Mouse (Mus musculus) liver, embryonic 15.5 days (tissue): ENCODE data around the gene Primpol. TPM values are rescaled to one million over a fixed set of nuclear protein-coding genes. Genes with fewer than 3 reads are reported as not detected.

Experiments used
- ATAC-seq: fragments of 200-750 bp; cut with Nextera tagmentation; 2 replicates; pipeline ENCODE4 v1.8.0; 2017; ENCODE audit warnings: moderate number of reproducible peaks, mild to moderate bottlenecking, moderate library complexity; ENCODE audit not compliant: insufficient read depth
- H3K27ac ChIP-seq: fragments of 300-500 bp; sonication (generic); replicated peaks from 2 replicates; pipeline ENCODE4 v1.5.1; 2015; ENCODE audit warnings: mild to moderate bottlenecking, inconsistent platforms
- H3K27me3 ChIP-seq: fragments of 300-500 bp; sonication (generic); 2 replicates; pipeline ENCODE4 v1.6.1; 2015; ENCODE audit warnings: mild to moderate bottlenecking, inconsistent platforms
- H3K36me3 ChIP-seq: fragments of 300-500 bp; sonication (generic); replicated peaks from 2 replicates; pipeline ENCODE4 v1.6.1; 2015; ENCODE audit warnings: moderate library complexity, mild to moderate bottlenecking, inconsistent platforms
- H3K4me1 ChIP-seq: fragments of 300-500 bp; sonication (generic); replicated peaks from 2 replicates; pipeline ENCODE4 v1.6.1; 2015; ENCODE audit warnings: inconsistent platforms
- H3K4me2 ChIP-seq: fragments of 300-500 bp; sonication (generic); 2 replicates; pipeline ENCODE4 v1.6.1; 2015; ENCODE audit warnings: moderate library complexity, mild to moderate bottlenecking, inconsistent platforms
- H3K4me3 ChIP-seq: fragments of 300-500 bp; sonication (generic); replicated peaks from 2 replicates; pipeline ENCODE4 v1.5.1; 2015; ENCODE audit warnings: mild to moderate bottlenecking, inconsistent platforms
- H3K9ac ChIP-seq: fragments of 300-500 bp; sonication (generic); 2 replicates; pipeline ENCODE4 v1.6.1; 2015; ENCODE audit warnings: moderate library complexity, mild to moderate bottlenecking, inconsistent platforms
- H3K9me3 ChIP-seq: fragments of 300-500 bp; sonication (generic); replicated peaks from 2 replicates; pipeline ENCODE4 v1.6.1; 2016; ENCODE audit warnings: inconsistent platforms
- WGBS: fragments of 180-500 bp; shearing (Covaris S2); methylation state at CpG from one replicate; pipeline ENCODE4 v1.1.7; 2015; ENCODE audit warnings: mixed read lengths; ENCODE audit not compliant: insufficient replicate concordance; 5-methylcytosine and 5-hydroxymethylcytosine counted together
- polyA plus RNA-seq: library from polyadenylated mRNA; unstranded; fragments of >200 nt; fragmentation: Nextera tagmentation; extraction: Ambion mirVana; gene quantifications from 2 replicates; pipeline ENCODE4 v1.2.1, GENCODE M21; 2015

Primpol gene
- polyA plus RNA-seq, 1 experiment from 2014 or later = 9.0 TPM

GRCm38 (mm10) chr8:46559428-46559827 lies 57.6 kb downstream of the Primpol start:
- 50% methylated on average over 6 of the region's 6 CpGs for WGBS
- Histone ChIP-seq H3K4me3 (no peak overlapping the region), H3K27ac (no peak overlapping the region), H3K9me3 (no peaks in the 10 kb centered on the region), H3K4me2 (no peak overlapping the region), H3K27me3 (no peaks in the 10 kb centered on the region), H3K9ac (no peak overlapping the region), H3K36me3 (peaks cover 87% of the 10 kb centered on the region), H3K4me1 (no peaks in the 10 kb centered on the region)
- ATAC-seq = no peak

GRCm38 (mm10) chr8:46552441-46552765 lies 64.6 kb downstream of the Primpol start:
- peak overlapping the region; percentile 95 for H3K27ac ChIP-seq

GRCm38 (mm10) chr8:46551615-46552440 lies 65.2 kb downstream of the Primpol start, which contains the start of gene Cenpu:
Gene Cenpu (plus strand): TSS chr8:46552028.
- WGBS = under 1% methylated on average over 50 of the region's 50 CpGs
- no peaks in the 10 kb centered on the region for H3K27me3 ChIP-seq
- H3K9me3 ChIP-seq = no peaks in the 10 kb centered on the region
- peak within 1 kb of the TSS; percentile 85 for H3K4me2 ChIP-seq
- H3K27ac ChIP-seq = peak within 1 kb of the TSS; percentile 95
- H3K4me3 ChIP-seq = peak within 1 kb of the TSS; percentile 83
- peak; percentile 89 for ATAC-seq
- H3K36me3 ChIP-seq = peaks cover 22% of the 10 kb centered on the region
- peaks cover 52% of the 10 kb centered on the region for H3K4me1 ChIP-seq
- peak within 1 kb of the TSS; percentile 70 for H3K9ac ChIP-seq

More at GRCm38 (mm10) chr8:46552441-46552765, 64.6 kb downstream of the Primpol start:
- WGBS = 2% methylated on average over 10 of the region's 10 CpGs
- no peaks in the 10 kb centered on the region for H3K27me3 ChIP-seq
- peaks cover 28% of the 10 kb centered on the region for H3K36me3 ChIP-seq
- H3K9me3 ChIP-seq = no peaks in the 10 kb centered on the region
- peak overlapping the region; percentile 83 for H3K4me3 ChIP-seq
- ATAC-seq = no peak
- H3K9ac ChIP-seq = peak overlapping the region; percentile 70
- H3K4me2 ChIP-seq = peak overlapping the region; percentile 85
- peaks cover 47% of the 10 kb centered on the region for H3K4me1 ChIP-seq

- peak overlapping the region; percentile 83 for H3K4me3 ChIP-seq
- WGBS = 23% methylated on average over 4 of the region's 4 CpGs
- no peak overlapping the region; the same call in 1 of the 2 replicates for H3K9ac ChIP-seq
- H3K4me1 ChIP-seq = peaks cover 58% of the 10 kb centered on the region
- no peaks in the 10 kb centered on the region for H3K9me3 ChIP-seq
- H3K4me2 ChIP-seq = peak overlapping the region; percentile 73
- no peaks in the 10 kb centered on the region for H3K27me3 ChIP-seq
- peak; percentile 17; the same call in 1 of the 2 replicates for ATAC-seq
- peak overlapping the region; percentile 95 for H3K27ac ChIP-seq
- H3K36me3 ChIP-seq = peaks cover 16% of the 10 kb centered on the region
Observed at GRCm38 (mm10) chr8:46551029-46551428, 66.0 kb downstream of the Primpol start.

GRCm38 (mm10) chr8:46550058-46550457 lies 67.0 kb downstream of the Primpol start:
- ATAC-seq = no peak
- Histone ChIP-seq H3K27ac (peak overlapping the region; percentile 95), H3K27me3 (no peaks in the 10 kb centered on the region), H3K36me3 (peaks cover 8% of the 10 kb centered on the region; the same call in 1 of the 2 replicates), H3K9ac (no peak overlapping the region), H3K4me2 (no peak overlapping the region), H3K4me3 (no peak overlapping the region), H3K4me1 (peaks cover 68% of the 10 kb centered on the region), H3K9me3 (no peaks in the 10 kb centered on the region)
- 82% methylated on average over 8 of the region's 8 CpGs for WGBS

- Histone ChIP-seq H3K27ac (peak overlapping the region; percentile 95), H3K4me1 (peaks cover 74% of the 10 kb centered on the region), H3K9me3 (no peaks in the 10 kb centered on the region), H3K9ac (peak overlapping the region; percentile 55), H3K4me2 (peak overlapping the region; percentile 65), H3K27me3 (no peaks in the 10 kb centered on the region), H3K4me3 (peak overlapping the region; percentile 38), H3K36me3 (no peaks in the 10 kb centered on the region)
- WGBS = 3% methylated on average over 4 of the region's 4 CpGs
- peak; percentile 49 for ATAC-seq
Observed at GRCm38 (mm10) chr8:46547245-46547644, 69.8 kb downstream of the Primpol start.

GRCm38 (mm10) chr8:46546431-46547176 lies 70.4 kb downstream of the Primpol start:
- Histone ChIP-seq H3K27ac (peak overlapping the region; percentile 95), H3K4me1 (peaks cover 79% of the 10 kb centered on the region), H3K9me3 (no peaks in the 10 kb centered on the region), H3K4me2 (peak overlapping the region; percentile 65), H3K4me3 (peak overlapping the region; percentile 38), H3K27me3 (no peaks in the 10 kb centered on the region), H3K9ac (peak overlapping the region; percentile 55), H3K36me3 (no peaks in the 10 kb centered on the region)
- peak; percentile 84 for ATAC-seq
- 29% methylated on average over 11 of the region's 11 CpGs for WGBS

GRCm38 (mm10) chr8:46545854-46546253 lies 71.2 kb downstream of the Primpol start:
- 73% methylated on average over 5 of the region's 5 CpGs for WGBS
- Histone ChIP-seq H3K9me3 (no peaks in the 10 kb centered on the region), H3K27ac (peak overlapping the region; percentile 95), H3K9ac (peak overlapping the region; percentile 31), H3K4me3 (no peak overlapping the region), H3K27me3 (no peaks in the 10 kb centered on the region), H3K4me1 (peaks cover 84% of the 10 kb centered on the region), H3K4me2 (0 out of 2 replicates have a peak overlapping the region, but pooled peaks have one; percentile 65), H3K36me3 (no peaks in the 10 kb centered on the region)
- no peak for ATAC-seq

GRCm38 (mm10) chr8:46543662-46544061 lies 73.3 kb downstream of the Primpol start:
- no peak overlapping the region for H3K4me2 ChIP-seq
- H3K4me3 ChIP-seq = no peak overlapping the region
- no peaks in the 10 kb centered on the region for H3K27me3 ChIP-seq
- H3K4me1 ChIP-seq = peaks cover 89% of the 10 kb centered on the region
- no peaks in the 10 kb centered on the region for H3K36me3 ChIP-seq
- H3K9ac ChIP-seq = no peak overlapping the region
- no peak for ATAC-seq
- H3K9me3 ChIP-seq = no peaks in the 10 kb centered on the region
- WGBS = 71% methylated on average over 6 of the region's 6 CpGs
- 0 out of 2 replicates have a peak overlapping the region, but pooled peaks have one; percentile 38 for H3K27ac ChIP-seq

- WGBS = 75% methylated on average over 7 of the region's 7 CpGs
- H3K36me3 ChIP-seq = 0 out of 2 replicates have a peak, but pooled peaks cover under 1% of the 10 kb centered on the region
- H3K4me3 ChIP-seq = no peak overlapping the region
- no peak overlapping the region for H3K27ac ChIP-seq
- ATAC-seq = no peak
- H3K4me1 ChIP-seq = peaks cover 85% of the 10 kb centered on the region
- no peak overlapping the region for H3K9ac ChIP-seq
- H3K9me3 ChIP-seq = no peaks in the 10 kb centered on the region
- H3K4me2 ChIP-seq = no peak overlapping the region
- no peaks in the 10 kb centered on the region for H3K27me3 ChIP-seq
Observed at GRCm38 (mm10) chr8:46543191-46543590, 73.8 kb downstream of the Primpol start.

- Histone ChIP-seq H3K9ac (peak overlapping the region; percentile 60), H3K4me1 (peaks cover 54% of the 10 kb centered on the region), H3K27me3 (no peaks in the 10 kb centered on the region), H3K27ac (peak overlapping the region; percentile 92), H3K4me2 (peak overlapping the region; percentile 69), H3K4me3 (peak overlapping the region; percentile 17; the same call in 1 of the 2 replicates), H3K9me3 (no peaks in the 10 kb centered on the region), H3K36me3 (peaks cover 32% of the 10 kb centered on the region)
- WGBS = 33% methylated on average over 5 of the region's 5 CpGs
- peak; percentile 96 for ATAC-seq
Observed at GRCm38 (mm10) chr8:46539701-46540100, 77.3 kb downstream of the Primpol start.
